Mouse (Mus musculus) urinary bladder, postnatal 36 days (tissue): ENCODE data around the gene Tgm2.

Experiments used
- DNase-seq, 2 experiments: peaks; one replicate each; pipeline ENCODE4 v3.0.0; 2022; ENCODE audit warnings: low spot score in 2 of 2, mixed read lengths in 1 of 2

Tgm2 gene

GRCm38 (mm10) chr2:158146223-158146622 is at the start of gene Tgm2:
TSS of gene Tgm2 (minus strand) at chr2:158146436.
- peak; percentile 94 to 95 for DNase-seq

DNA sequence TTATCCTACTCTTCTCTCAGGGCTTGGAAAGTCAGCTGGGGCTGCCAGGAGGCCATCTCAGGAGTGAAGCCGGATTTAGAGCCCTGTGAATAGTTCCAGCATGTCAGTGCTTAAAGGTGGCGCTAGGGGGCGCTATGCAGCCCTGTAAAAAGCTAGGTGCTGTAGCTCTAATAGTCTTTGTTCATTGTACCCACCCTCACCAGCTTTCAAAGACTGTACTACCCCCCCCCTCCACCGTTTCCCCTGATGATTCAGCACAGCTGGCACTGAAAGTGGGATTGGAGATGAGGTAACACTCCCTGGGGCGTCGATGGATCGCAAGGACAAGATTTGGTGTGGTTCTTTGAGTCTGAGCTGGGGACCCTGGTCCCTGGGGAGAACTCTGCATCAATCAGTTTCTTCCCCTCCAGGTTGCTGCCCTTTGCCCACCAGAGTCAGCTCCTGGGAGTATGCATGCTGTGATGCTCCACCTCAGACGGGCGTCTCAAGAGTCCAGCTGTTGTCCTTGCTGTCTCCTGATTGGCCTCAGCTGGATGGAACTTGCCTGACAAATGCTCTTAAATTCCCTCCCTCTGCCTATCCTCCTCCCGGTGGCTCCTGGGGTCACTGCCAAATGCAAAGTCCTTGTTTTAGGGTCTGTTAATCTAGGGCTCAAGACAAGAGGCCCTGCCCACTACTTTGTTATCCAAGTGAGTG is 48.9 kb upstream of the Tgm2 start:
- DNase-seq, result peak; percentile 19 to 39

DNA sequence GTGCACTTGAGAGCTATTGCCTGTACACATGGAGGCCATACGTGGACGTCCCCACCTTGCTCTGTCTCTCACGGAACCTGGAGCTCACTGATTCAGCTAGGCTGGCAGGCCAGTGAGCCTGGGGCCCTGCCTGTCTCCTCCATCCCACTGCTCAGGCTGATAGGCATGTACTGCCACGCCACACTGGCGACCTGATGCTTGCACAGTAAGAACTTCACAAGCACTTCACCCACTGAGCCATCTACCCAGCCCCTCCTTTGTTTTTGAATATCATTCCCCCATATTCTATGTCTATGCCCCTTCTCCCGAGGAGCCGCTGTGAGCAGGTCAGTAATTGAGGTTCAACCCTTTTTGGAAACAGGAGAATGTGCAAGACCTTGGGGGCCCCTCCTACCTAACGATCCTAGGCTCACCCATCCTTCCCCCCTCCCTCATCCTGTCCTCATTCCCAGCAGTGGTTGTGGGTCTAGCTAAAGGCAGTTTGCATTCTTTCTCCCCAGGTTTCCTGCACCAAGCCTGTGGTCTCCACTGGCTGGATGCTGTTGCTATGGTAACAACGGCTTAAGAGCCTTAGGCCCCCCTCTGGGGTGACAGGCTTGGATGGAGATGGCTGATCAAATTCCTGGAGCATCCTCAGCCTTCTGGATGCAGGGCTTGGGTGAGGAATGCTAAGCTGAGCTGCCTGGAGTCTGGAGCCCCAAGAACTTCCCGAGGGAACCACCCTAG is 47.5 kb upstream of the Tgm2 start:
- DNase-seq, result no peak

DNA sequence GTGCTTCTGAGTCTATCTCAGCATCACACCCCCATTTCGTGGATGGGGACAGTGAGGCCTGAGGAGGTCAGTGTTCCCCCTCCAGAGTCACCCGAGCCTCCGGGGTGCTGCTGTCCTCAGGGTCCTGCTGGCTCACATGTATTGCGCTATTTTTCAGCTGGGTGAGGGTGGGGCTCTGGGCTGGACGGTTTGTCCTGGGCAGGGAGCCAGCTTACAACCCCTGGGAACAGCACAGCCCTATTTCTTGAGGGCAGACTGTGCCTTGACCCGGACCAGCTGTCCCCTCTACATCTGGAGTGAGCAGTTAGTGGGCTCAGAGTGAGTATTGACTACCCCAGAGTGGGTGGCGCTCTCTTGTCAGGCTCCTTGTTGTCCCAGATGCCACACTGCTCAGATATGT is 44.9 kb upstream of the Tgm2 start:
- DNase-seq, result peak in 1 of 2 experiments; percentile 77

GRCm38 (mm10) chr2:158189451-158189850 is 43.2 kb upstream of the Tgm2 start:
- no peak for DNase-seq

DNA sequence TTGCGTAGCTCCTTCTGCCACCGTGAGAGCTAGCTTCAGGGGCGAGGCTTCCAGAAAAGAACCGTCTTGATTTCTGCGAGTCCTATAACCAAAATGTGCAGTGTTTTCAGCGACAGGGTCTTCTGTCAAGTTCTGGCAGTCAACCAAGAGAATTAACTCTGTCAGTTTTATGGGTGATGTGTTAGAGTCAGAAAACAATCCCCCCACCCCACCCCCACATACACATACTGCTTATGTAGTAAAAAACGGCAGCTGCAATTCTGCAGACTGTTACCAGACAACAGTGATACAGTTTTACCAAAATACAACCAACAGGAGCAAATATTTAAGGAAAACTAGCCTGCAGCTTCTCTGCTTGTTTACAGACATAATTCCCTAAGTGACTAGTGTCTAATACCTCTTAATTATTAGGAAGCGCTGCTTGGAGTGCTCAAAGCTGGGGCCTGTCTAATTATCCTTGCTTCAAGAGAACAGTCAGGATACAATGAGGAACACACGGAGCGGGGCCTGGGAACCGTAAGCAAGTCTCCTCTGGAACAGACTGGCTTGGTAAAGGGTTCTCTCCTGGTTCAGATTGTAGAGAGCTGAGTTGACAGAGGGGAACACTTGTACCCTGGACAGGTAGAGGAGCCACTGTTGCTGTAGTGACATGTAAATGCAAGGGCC is 40.1 kb upstream of the Tgm2 start:
- no peak for DNase-seq

DNA sequence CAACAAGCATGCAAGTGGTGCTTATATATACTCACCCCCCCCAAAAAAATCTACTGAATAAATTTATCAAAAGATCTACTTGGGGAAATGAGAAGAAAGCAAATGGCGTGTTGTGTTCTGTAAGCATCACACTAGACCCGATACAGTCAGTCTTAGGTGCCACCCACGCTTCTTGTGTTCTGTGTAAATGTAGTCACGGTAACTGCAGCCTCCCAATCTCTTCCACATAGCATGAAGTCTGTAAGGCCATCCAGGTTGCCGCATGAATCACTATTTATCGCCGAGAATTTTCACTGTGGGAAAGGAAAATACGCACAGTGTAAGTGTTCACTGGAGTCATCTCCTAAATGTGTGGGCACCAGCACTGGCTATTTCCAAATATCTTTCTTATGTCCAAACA is 37.0 kb upstream of the Tgm2 start:
- no peak for DNase-seq

GRCm38 (mm10) chr2:158181932-158182331 is 35.7 kb upstream of the Tgm2 start:
- DNase-seq, result no peak

GRCm38 (mm10) chr2:158180797-158181196 is 34.6 kb upstream of the Tgm2 start:
- no peak for DNase-seq

DNA sequence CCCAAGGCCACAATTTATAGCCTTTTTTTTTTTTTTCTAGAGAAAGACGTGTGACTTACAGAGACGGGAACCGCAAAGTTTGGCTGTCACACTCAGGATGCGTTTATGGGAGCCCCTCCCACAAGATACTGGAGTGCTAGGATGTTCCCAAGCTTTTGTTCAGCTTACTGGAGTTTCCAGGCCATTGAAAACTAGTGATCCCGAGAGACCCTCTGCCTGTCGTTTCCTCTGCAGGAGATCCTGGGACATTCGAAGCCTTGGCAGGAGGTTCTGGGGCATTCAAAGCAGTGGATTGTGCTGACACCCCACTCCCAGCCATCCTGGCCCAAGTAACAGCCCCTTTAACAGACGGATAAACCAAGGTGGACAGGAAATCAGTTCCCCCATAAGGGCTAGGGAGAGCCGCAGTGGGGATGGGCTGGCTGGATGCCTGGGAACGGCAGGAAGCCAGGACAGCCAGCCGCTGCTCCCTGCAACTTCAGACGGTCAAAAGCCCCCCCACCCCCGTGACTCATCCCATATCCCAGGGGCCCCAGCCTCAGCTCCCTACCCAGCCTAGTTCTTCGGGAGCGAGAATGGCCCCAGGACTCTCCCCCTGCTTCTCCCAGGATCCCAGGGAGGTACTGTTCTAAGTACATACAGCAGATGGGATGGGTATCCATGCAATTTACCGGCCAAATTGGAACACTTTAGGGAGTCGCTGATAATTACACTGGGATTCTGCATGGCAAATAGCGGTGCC is 33.3 kb upstream of the Tgm2 start:
- DNase-seq, result peak in 1 of 2 experiments; percentile 47

- DNase-seq, result peak; percentile 68 to 84
These were observed 32.6 kb upstream of the Tgm2 start for GRCm38 (mm10) chr2:158178696-158179369.

DNA sequence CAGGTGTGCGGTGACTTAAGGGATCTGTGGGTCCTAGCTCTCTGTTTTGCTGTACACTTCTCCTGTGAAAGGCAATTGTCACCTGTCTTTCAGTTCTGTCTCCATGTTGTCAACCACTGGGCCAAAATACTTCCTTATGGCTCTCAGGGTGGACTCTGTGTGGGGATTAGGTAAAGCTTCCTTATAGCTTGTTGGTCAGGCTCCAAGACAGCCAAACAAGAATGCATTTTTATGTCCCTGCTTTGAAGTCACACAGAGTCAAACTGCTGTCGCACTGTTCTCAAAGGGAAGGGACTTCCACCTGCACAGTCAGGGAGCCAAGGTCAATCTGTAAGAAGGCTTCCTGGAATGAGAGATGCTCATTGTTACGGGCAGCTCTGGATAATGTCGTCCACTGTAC is 31.9 kb upstream of the Tgm2 start:
- DNase-seq, result no peak

GRCm38 (mm10) chr2:158177574-158177973 is 31.3 kb upstream of the Tgm2 start:
- no peak for DNase-seq

GRCm38 (mm10) chr2:158176763-158177162 is 30.5 kb upstream of the Tgm2 start:
- no peak for DNase-seq

GRCm38 (mm10) chr2:158175433-158175832 is 29.2 kb upstream of the Tgm2 start:
- DNase-seq, result no peak

- no peak for DNase-seq
These were observed 28.7 kb upstream of the Tgm2 start for GRCm38 (mm10) chr2:158174958-158175357.

DNA sequence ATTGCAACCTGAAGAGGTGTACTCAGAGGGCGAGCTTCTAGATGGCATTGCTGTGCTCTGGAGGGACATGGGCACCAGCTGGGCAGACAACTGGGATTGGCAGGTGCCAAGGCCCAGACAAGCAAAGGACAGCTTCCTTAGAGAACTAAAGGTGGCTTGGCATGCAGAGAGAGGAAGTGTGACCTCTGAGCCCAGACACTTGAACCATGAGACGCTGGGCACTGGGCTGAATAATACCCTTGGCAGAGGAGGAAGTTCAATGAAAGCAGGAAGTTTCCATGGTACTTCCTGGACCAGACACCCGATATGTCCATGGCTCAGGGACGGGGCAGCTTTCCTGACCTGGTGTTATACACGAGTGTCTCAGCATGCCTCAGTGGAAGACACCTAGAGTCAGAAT is 28.2 kb upstream of the Tgm2 start:
- DNase-seq, result no peak

DNA sequence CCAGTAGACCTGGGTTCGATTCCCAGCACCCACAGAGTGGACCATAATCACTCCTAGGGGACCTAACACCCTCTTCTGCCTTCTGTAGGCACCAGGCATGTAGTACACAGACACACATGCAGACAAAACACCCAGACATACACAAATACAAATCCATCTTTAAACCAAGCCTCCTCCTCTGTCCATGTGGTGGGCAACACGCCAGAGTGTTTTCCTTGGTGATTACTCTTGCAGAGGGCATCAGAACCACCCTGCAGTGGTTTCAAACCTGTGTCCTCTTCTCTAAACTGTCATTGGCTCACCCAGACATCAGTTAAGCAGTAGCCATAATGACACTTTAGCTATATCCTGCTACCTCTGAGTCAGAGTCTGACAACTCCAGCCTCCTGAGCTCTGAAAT is 24.2 kb upstream of the Tgm2 start:
- DNase-seq, result no peak

DNA sequence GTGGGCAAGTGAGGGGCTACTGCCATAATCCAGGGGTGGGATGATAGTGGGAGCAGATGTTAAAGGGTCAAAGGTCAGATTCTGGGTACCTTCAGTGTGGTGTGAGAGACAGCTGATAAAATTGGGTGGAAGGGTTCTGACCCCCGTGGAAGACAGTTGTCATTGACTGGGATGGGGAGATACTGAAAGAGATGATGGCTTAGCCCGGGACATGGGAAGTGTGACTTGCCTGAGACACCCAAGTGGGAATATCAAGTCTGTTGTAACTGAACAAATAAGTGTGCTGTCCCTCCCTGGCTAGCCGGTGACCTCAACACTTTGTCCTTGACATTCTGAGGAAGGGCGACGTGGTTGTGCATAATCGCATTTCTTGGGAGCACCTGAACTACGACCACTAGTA is 23.5 kb upstream of the Tgm2 start:
- DNase-seq, result no peak

- no peak for DNase-seq
These were observed 23.1 kb upstream of the Tgm2 start for GRCm38 (mm10) chr2:158169351-158169750.

- peak in 1 of 2 experiments; percentile 55 for DNase-seq
These were observed 22.5 kb upstream of the Tgm2 start for GRCm38 (mm10) chr2:158168741-158169211.
